24 mouse cellular contexts compared by ENCODE assay signal in the genomic region with DNA sequence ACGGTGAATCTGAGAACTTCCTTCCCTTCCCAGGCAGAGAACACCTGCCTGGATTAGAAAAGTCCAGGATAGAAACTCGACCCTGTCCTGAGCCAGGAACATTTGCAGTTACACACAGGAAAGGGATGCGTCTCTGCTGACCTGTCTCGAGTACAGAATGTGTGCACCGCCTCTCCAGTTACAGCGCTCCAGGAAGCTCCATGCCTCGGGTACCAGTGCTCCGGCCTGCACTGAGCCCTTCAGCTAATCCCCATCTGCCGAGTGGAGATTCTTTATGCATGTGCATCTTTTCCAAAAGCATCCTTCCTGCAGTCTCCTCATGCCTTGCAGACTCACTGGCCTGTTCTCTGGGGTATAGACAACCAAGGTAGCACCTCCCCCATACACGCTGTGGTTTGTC. TPM values are rescaled to one million over a fixed set of nuclear protein-coding genes. Genes with fewer than 3 reads are reported as not detected.
DNase-seq lines count a peak whose midpoint lies in the region; ATAC-seq and TF ChIP-seq lines count a peak whose summit lies in the region.
"Had no signal": no experiment of that assay in that cellular context is flagged by ENCODE, and none has a peak within 500 bp of the region (broad histone marks: within the 10 kb centered on the region; RNA-seq: fewer than 3 reads in every experiment).

No protein-coding gene starts in this region.

- ATAC-seq in hindbrain, postnatal 0 days = 0 out of 2 replicates have a peak, but pooled peaks have one; percentile 12
- ATAC-seq in hindbrain, embryonic 16.5 days = no peak
- ATAC-seq in kidney, embryonic 15.5 days (replicated peaks; ENCODE audit: low FRiP score) = peak; percentile 63
- ATAC-seq in kidney, embryonic 16.5 days (ENCODE audit: low FRiP score, low TSS enrichment) = peak; percentile 55; the same call in 1 of the 2 replicates
- ATAC-seq: activated CD4-positive, CD25-positive, alpha-beta regulatory T cell, adult 4 months; CD4-positive, CD25-positive, alpha-beta regulatory T cell, adult 4 months; Patski had no signal

- intact Hi-C loops in heart, adult 2 months (cut with DNase I) = no loop called here

- H3K9ac ChIP-seq in heart, adult 2 months (ENCODE audit: low read depth, low read length) = no peak overlapping the region
- no peak overlapping the region for H3K9ac ChIP-seq in hindbrain, postnatal 0 days (replicated peaks; ENCODE audit: low read length)
- no peak overlapping the region for H3K9ac ChIP-seq in hindbrain, embryonic 16.5 days (ENCODE audit: low read depth, low read length)
- H3K9ac ChIP-seq in kidney, embryonic 15.5 days = no peak overlapping the region
- no peak overlapping the region for H3K9ac ChIP-seq in kidney, embryonic 16.5 days (replicated peaks; ENCODE audit: low read length)

- no peak overlapping the region for H3K4me3 ChIP-seq in heart, adult 2 months
- no peak overlapping the region for H3K4me3 ChIP-seq in hindbrain, postnatal 0 days (ENCODE audit: low read length)
- H3K4me3 ChIP-seq in hindbrain, embryonic 16.5 days (ENCODE audit: low read length) = no peak overlapping the region
- H3K4me3 ChIP-seq in kidney, embryonic 15.5 days (replicated peaks) = no peak overlapping the region
- no peak overlapping the region for H3K4me3 ChIP-seq in kidney, adult 2 months (ENCODE audit: insufficient read depth, low read depth, low read length)
- no peak overlapping the region for H3K4me3 ChIP-seq in kidney, embryonic 16.5 days (ENCODE audit: low read length)

- DNase-seq in heart, adult 11 months = peak; percentile 61
- no peak for DNase-seq in heart, adult 2 months
- no peak for DNase-seq in hindbrain, postnatal 0 days (ENCODE audit: low spot score)
- no peak for DNase-seq in kidney, adult 2 months
- DNase-seq in kidney, postnatal 36 days = no peak
- DNase-seq: adrenal gland, adult 2 months; adrenal gland, adult 8-10 months; adrenal gland, postnatal 10 days; adrenal gland, postnatal 14 days; adrenal gland, postnatal 25 days; adrenal gland, postnatal 36 days; B cell, adult 2 months; cerebellum, adult 11 months; cerebellum, adult 11-12 months had no signal

- no peaks in the 10 kb centered on the region for H3K36me3 ChIP-seq in heart, adult 2 months (ENCODE audit: control insufficient read depth, insufficient read depth, low read length)
- H3K36me3 ChIP-seq in hindbrain, postnatal 0 days (ENCODE audit: insufficient read depth, low read length) = no peaks in the 10 kb centered on the region
- H3K36me3 ChIP-seq in hindbrain, embryonic 16.5 days (ENCODE audit: control insufficient read depth, insufficient read depth, low read length) = no peaks in the 10 kb centered on the region
- no peaks in the 10 kb centered on the region for H3K36me3 ChIP-seq in kidney, embryonic 15.5 days
- H3K36me3 ChIP-seq in kidney, adult 2 months (ENCODE audit: control insufficient read depth, insufficient read depth, low read length) = no peaks in the 10 kb centered on the region
- no peaks in the 10 kb centered on the region for H3K36me3 ChIP-seq in kidney, embryonic 16.5 days (ENCODE audit: insufficient read depth, low read length)
- H3K36me3 ChIP-seq: G1E had no signal

- H3K27ac ChIP-seq in heart, adult 2 months = no peak overlapping the region
- H3K27ac ChIP-seq in hindbrain, postnatal 0 days = no peak overlapping the region
- H3K27ac ChIP-seq in hindbrain, embryonic 16.5 days (ENCODE audit: low read depth, low read length) = no peak overlapping the region
- no peak overlapping the region for H3K27ac ChIP-seq in kidney, embryonic 15.5 days
- no peak overlapping the region for H3K27ac ChIP-seq in kidney, adult 2 months (ENCODE audit: insufficient read depth, low read depth, low read length)
- H3K27ac ChIP-seq in kidney, embryonic 16.5 days (ENCODE audit: low read length) = no peak overlapping the region

- TF ChIP-seq POLR2A in heart, adult 2 months (IDR thresholded peaks at IDR 0.05; ENCODE audit: insufficient read depth, low read depth, low read length) = no peak
- no peak for TF ChIP-seq POLR2A in kidney, adult 2 months (IDR thresholded peaks at IDR 0.05; ENCODE audit: low read depth, low read length)

- no peaks in the 10 kb centered on the region for H3K27me3 ChIP-seq in heart, adult 2 months (ENCODE audit: control insufficient read depth, insufficient read depth, low read length)
- H3K27me3 ChIP-seq in hindbrain, postnatal 0 days (ENCODE audit: insufficient read depth, low read length) = no peaks in the 10 kb centered on the region
- no peaks in the 10 kb centered on the region for H3K27me3 ChIP-seq in hindbrain, embryonic 16.5 days (replicated peaks; ENCODE audit: control insufficient read depth, insufficient read depth, low read length)
- no peaks in the 10 kb centered on the region for H3K27me3 ChIP-seq in kidney, embryonic 15.5 days
- no peaks in the 10 kb centered on the region for H3K27me3 ChIP-seq in kidney, adult 2 months (replicated peaks; ENCODE audit: control insufficient read depth, insufficient read depth, low read length)
- H3K27me3 ChIP-seq in kidney, embryonic 16.5 days (ENCODE audit: insufficient read depth, low read length) = no peaks in the 10 kb centered on the region
- H3K27me3 ChIP-seq: CH12.LX, Patski had no signal

- WGBS in heart, adult 2 months = 55% methylated on average over 10 of the region's 10 CpGs
- 66% methylated on average over 10 of the region's 10 CpGs for WGBS in hindbrain, postnatal 0 days
- WGBS in hindbrain, embryonic 16.5 days = 76% methylated on average over 10 of the region's 10 CpGs
- WGBS in kidney, embryonic 15.5 days = 45% methylated on average over 10 of the region's 10 CpGs
- 43% methylated on average over 10 of the region's 10 CpGs for WGBS in kidney, adult 2 months
- 41% methylated on average over 10 of the region's 10 CpGs for WGBS in kidney, embryonic 16.5 days

- TF ChIP-seq CTCF in heart, adult 2 months (IDR thresholded peaks at IDR 0.05) = no peak
- no peak for TF ChIP-seq CTCF in hindbrain, postnatal 0 days (IDR thresholded peaks at IDR 0.05; ENCODE audit: low read depth)
- TF ChIP-seq CTCF in kidney, adult 2 months (conservative IDR thresholded peaks at IDR 0.05; ENCODE audit: insufficient read depth, insufficient read length, low read depth, low read length) = no peak

- no peaks in the 10 kb centered on the region for H3K4me1 ChIP-seq in heart, adult 2 months (ENCODE audit: control insufficient read depth, insufficient read depth, low read length)
- peaks cover 4% of the 10 kb centered on the region; the same call in 1 of the 2 replicates for H3K4me1 ChIP-seq in hindbrain, postnatal 0 days (ENCODE audit: insufficient read depth, low read length)
- H3K4me1 ChIP-seq in hindbrain, embryonic 16.5 days (ENCODE audit: control insufficient read depth, insufficient read depth, low read depth, low read length) = no peaks in the 10 kb centered on the region
- H3K4me1 ChIP-seq in kidney, embryonic 15.5 days = peaks cover 12% of the 10 kb centered on the region; the same call in 1 of the 2 replicates
- H3K4me1 ChIP-seq in kidney, adult 2 months (ENCODE audit: control insufficient read depth, insufficient read depth, low read length) = no peaks in the 10 kb centered on the region
- H3K4me1 ChIP-seq in kidney, embryonic 16.5 days (ENCODE audit: insufficient read depth, low read length) = peaks cover 13% of the 10 kb centered on the region

- H3K79me2 ChIP-seq in heart, adult 2 months (replicated peaks; ENCODE audit: control insufficient read depth, insufficient read depth, low read length) = no peaks in the 10 kb centered on the region

- H3K9me3 ChIP-seq in hindbrain, postnatal 0 days (ENCODE audit: low read length) = no peaks in the 10 kb centered on the region
- H3K9me3 ChIP-seq in hindbrain, embryonic 16.5 days (ENCODE audit: control insufficient read depth, low read length) = no peaks in the 10 kb centered on the region
- no peaks in the 10 kb centered on the region for H3K9me3 ChIP-seq in kidney, embryonic 15.5 days (replicated peaks)
- no peaks in the 10 kb centered on the region for H3K9me3 ChIP-seq in kidney, embryonic 16.5 days (ENCODE audit: low read length)
- H3K9me3 ChIP-seq: G1E had no signal

- no peak overlapping the region for H3K4me2 ChIP-seq in hindbrain, postnatal 0 days (ENCODE audit: low read depth, low read length)
- H3K4me2 ChIP-seq in hindbrain, embryonic 16.5 days (ENCODE audit: low read length) = no peak overlapping the region
- no peak overlapping the region for H3K4me2 ChIP-seq in kidney, embryonic 15.5 days
- no peak overlapping the region for H3K4me2 ChIP-seq in kidney, embryonic 16.5 days (replicated peaks; ENCODE audit: low read depth, low read length)

- no peak for TF ChIP-seq EP300 in heart, adult 2 months (IDR thresholded peaks at IDR 0.05; ENCODE audit: insufficient read depth, low read depth, low read length)

RNA-seq across cellular contexts. Expression of gene Map3k7cl, which starts 24.4 kb away (rescaled TPM):
- 1 to 10 TPM; 2.0 to 2.2 TPM for total RNA-seq in heart, adult 2 months (2021)
- 1.5 and 1.6 TPM in 2 replicates for polyA plus RNA-seq in heart, adult 2 months (2012; rRNA removed)
- 0.26 TPM in 1 of 2 replicates, not detected in the other for total RNA-seq in hindbrain, postnatal 0 days (2014; rRNA removed)
- polyA plus RNA-seq in hindbrain, postnatal 0 days (2015; fragmentation: Nextera tagmentation; extraction: Ambion mirVana) = 0.14 and 0.18 TPM in 2 replicates
- polyA plus RNA-seq in hindbrain, embryonic 16.5 days (2015; fragmentation: Nextera tagmentation; extraction: Ambion mirVana) = 0.25 TPM in 1 of 2 replicates, not detected in the other
- 2.2 and 2.4 TPM in 2 replicates for polyA plus RNA-seq in kidney, embryonic 15.5 days (2015; fragmentation: Nextera tagmentation; extraction: Ambion mirVana)
- polyA plus RNA-seq in kidney, adult 2 months (2012; rRNA removed) = 33.0 and 37.0 TPM in 2 replicates
- 1.3 and 1.7 TPM in 2 replicates for polyA plus RNA-seq in kidney, embryonic 16.5 days (2015; fragmentation: Nextera tagmentation; extraction: Ambion mirVana)
- total RNA-seq: ES-E14, MEL had no signal
- polyA plus RNA-seq: activated CD4-positive, CD25-positive, alpha-beta regulatory T cell, adult 4 months; CD4-positive, CD25-positive, alpha-beta regulatory T cell, adult 4 months; G1E had no signal

RNA-seq across cellular contexts. Expression of gene Cct8, which starts 33.1 kb away (rescaled TPM):
- total RNA-seq in heart, adult 2 months (2021) = 100 to 1,000 TPM; 149 to 164 TPM
- 32.0 and 94.8 TPM in 2 replicates for polyA plus RNA-seq in heart, adult 2 months (2012; rRNA removed)
- total RNA-seq in hindbrain, postnatal 0 days (2014; rRNA removed) = 91.4 and 136 TPM in 2 replicates
- 343 and 349 TPM in 2 replicates for polyA plus RNA-seq in hindbrain, postnatal 0 days (2015; fragmentation: Nextera tagmentation; extraction: Ambion mirVana)
- polyA plus RNA-seq in hindbrain, embryonic 16.5 days (2015; fragmentation: Nextera tagmentation; extraction: Ambion mirVana) = 395 and 404 TPM in 2 replicates
- polyA plus RNA-seq in kidney, embryonic 15.5 days (2015; fragmentation: Nextera tagmentation; extraction: Ambion mirVana) = 479 and 502 TPM in 2 replicates
- 24.4 and 40.3 TPM in 2 replicates for polyA plus RNA-seq in kidney, adult 2 months (2012; rRNA removed)
- polyA plus RNA-seq in kidney, embryonic 16.5 days (2015; fragmentation: Nextera tagmentation; extraction: Ambion mirVana) = 462 and 493 TPM in 2 replicates
